Mouse (Mus musculus) forebrain, embryonic 11.5 days (tissue): Measurements from ENCODE around the gene Arid1b. TPM values are rescaled to one million over a fixed set of nuclear protein-coding genes. Genes with fewer than 3 reads are reported as not detected.

Experiments
- ATAC-seq: fragments of 200-750 bp; cut with Nextera tagmentation; replicated peaks from 2 replicates; pipeline ENCODE4 v1.8.0; 2017; ENCODE audit warnings: moderate TSS enrichment; ENCODE audit not compliant: low FRiP score
- DNase-seq: peaks from one replicate; pipeline ENCODE4 v3.0.0-alpha.2; 2017; ENCODE audit warnings: low spot score
- H3K27ac ChIP-seq: fragments of 300-500 bp; sonication (generic); 2 replicates; pipeline ENCODE4 v1.5.1; 2014; ENCODE audit warnings: low read depth, low read length
- H3K27me3 ChIP-seq: fragments of 300-500 bp; sonication (generic); 2 replicates; pipeline ENCODE4 v1.6.1; 2014; ENCODE audit warnings: mild to moderate bottlenecking, low read length, mixed read lengths; ENCODE audit not compliant: control insufficient read depth, insufficient read depth
- H3K36me3 ChIP-seq: fragments of 300-500 bp; sonication (generic); 2 replicates; pipeline ENCODE4 v1.6.1; 2014; ENCODE audit warnings: mild to moderate bottlenecking, low read length, moderate library complexity, mixed read lengths; ENCODE audit not compliant: control insufficient read depth, insufficient read depth
- H3K4me1 ChIP-seq: fragments of 300-500 bp; sonication (generic); replicated peaks from 2 replicates; pipeline ENCODE4 v1.6.1; 2014; ENCODE audit warnings: low read length, mixed read lengths; ENCODE audit not compliant: control insufficient read depth, insufficient read depth
- H3K4me2 ChIP-seq: fragments of 300-500 bp; sonication (generic); 2 replicates; pipeline ENCODE4 v1.6.1; 2014; ENCODE audit warnings: low read depth, mild to moderate bottlenecking, low read length, moderate library complexity, mixed read lengths; ENCODE audit not compliant: severe bottlenecking
- H3K4me3 ChIP-seq: fragments of 300-500 bp; sonication (generic); 2 replicates; pipeline ENCODE4 v1.5.1; 2014; ENCODE audit warnings: low read depth, low read length
- H3K9ac ChIP-seq: fragments of 300-500 bp; sonication (generic); 2 replicates; pipeline ENCODE4 v1.6.1; 2014; ENCODE audit warnings: low read length
- H3K9me3 ChIP-seq: fragments of 300-500 bp; sonication (generic); 2 replicates; pipeline ENCODE4 v1.6.1; 2016; ENCODE audit warnings: low read length, mixed read lengths; ENCODE audit not compliant: control insufficient read depth
- WGBS: fragments of 180-500 bp; shearing (Covaris S2); extraction: QIAGEN DNeasy Blood & Tissue Kit; methylation state at CpG from one replicate; pipeline ENCODE4 v1.1.7; 2014; 5-methylcytosine and 5-hydroxymethylcytosine counted together
- polyA plus RNA-seq: library from polyadenylated mRNA; unstranded; fragments of >200 nt; fragmentation: Nextera tagmentation; extraction: Ambion mirVana; gene quantifications from 2 replicates; pipeline ENCODE4 v1.2.1, GENCODE M21; 2014

Gene Arid1b
- polyA plus RNA-seq, 1 experiment from 2014 or later, result 16.3 TPM

- no peaks in the 10 kb centered on the region for H3K27me3 ChIP-seq
- no peaks in the 10 kb centered on the region for H3K9me3 ChIP-seq
- H3K27ac ChIP-seq, result no peak overlapping the region
- peaks cover 1% of the 10 kb centered on the region; the same call in 1 of the 2 replicates for H3K4me1 ChIP-seq
- no peak overlapping the region for H3K9ac ChIP-seq
- DNase-seq (no peak), ATAC-seq (no peak)
- 79% methylated on average over 6 of the region's 6 CpGs for WGBS
- no peak overlapping the region for H3K4me2 ChIP-seq
- H3K36me3 ChIP-seq, result no peaks in the 10 kb centered on the region
- H3K4me3 ChIP-seq, result no peak overlapping the region
Observed at GRCm38 (mm10) chr17:5143735-5144439, 149.8 kb downstream of the Arid1b start.

DNA sequence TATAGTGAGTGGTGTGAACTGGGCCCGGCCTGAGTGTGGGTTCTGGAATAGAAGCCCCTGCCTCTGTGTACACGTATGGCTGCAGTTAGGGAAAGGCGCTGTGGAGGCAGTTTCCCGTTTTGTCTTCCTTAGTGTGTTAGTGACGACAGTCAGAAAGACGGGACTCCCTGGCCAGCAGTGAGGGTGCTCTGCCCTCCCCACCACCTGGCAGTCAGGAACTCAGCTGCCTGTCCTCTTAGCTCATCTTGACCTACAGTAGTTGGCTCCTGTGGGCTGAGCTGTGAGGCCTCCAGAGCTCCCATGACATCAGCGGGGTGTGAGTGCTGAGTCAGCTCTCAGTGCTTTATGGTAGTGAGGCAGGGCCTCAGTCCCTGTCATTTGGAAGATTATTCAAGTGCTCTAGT lies 156.5 kb downstream of the Arid1b start:
- 0 out of 2 replicates have a peak, but pooled peaks have one; percentile 15 for ATAC-seq
- WGBS, result 74% methylated on average over 7 of the region's 7 CpGs
- no peaks in the 10 kb centered on the region for H3K27me3 ChIP-seq

GRCm38 (mm10) chr17:5151852-5152251 lies 157.7 kb downstream of the Arid1b start:
- no peaks in the 10 kb centered on the region for H3K27me3 ChIP-seq
- no peak overlapping the region for H3K27ac ChIP-seq
- peaks cover 2% of the 10 kb centered on the region; the same call in 1 of the 2 replicates for H3K4me1 ChIP-seq
- no peaks in the 10 kb centered on the region for H3K9me3 ChIP-seq
- no peak overlapping the region for H3K4me3 ChIP-seq
- no peak overlapping the region for H3K4me2 ChIP-seq
- ATAC-seq, result no peak
- peak; percentile 49 for DNase-seq
- H3K9ac ChIP-seq, result no peak overlapping the region
- H3K36me3 ChIP-seq, result no peaks in the 10 kb centered on the region
- WGBS, result 81% methylated on average over 11 of the region's 11 CpGs

More for the DNA sequence above, 156.5 kb downstream of the Arid1b start:
- no peak overlapping the region for H3K4me3 ChIP-seq
- peaks cover 2% of the 10 kb centered on the region; the same call in 1 of the 2 replicates for H3K4me1 ChIP-seq
- H3K36me3 ChIP-seq, result no peaks in the 10 kb centered on the region
- H3K9ac ChIP-seq, result no peak overlapping the region
- DNase-seq, result no peak
- H3K9me3 ChIP-seq, result no peaks in the 10 kb centered on the region
- H3K4me2 ChIP-seq, result no peak overlapping the region
- H3K27ac ChIP-seq, result no peak overlapping the region

DNA sequence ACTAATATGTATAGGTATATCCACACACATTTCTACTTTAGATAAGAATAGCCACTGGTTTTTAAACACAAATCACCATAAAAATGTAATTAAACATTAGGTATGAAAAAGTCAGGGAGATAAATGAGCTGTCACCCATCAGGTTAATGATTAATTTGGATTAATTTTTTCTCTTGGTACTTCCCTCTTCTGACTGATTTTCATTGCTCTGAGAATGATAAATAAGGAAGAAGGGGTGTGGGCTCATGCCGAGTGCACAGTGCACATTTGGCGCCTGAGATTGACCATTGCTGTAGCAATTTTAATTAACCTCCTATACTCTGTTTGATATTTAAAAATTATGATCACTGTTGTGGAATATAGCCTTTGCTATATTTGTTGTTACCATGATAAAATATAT lies 159.3 kb downstream of the Arid1b start:
- peaks cover 2% of the 10 kb centered on the region; the same call in 1 of the 2 replicates for H3K4me1 ChIP-seq

DNA sequence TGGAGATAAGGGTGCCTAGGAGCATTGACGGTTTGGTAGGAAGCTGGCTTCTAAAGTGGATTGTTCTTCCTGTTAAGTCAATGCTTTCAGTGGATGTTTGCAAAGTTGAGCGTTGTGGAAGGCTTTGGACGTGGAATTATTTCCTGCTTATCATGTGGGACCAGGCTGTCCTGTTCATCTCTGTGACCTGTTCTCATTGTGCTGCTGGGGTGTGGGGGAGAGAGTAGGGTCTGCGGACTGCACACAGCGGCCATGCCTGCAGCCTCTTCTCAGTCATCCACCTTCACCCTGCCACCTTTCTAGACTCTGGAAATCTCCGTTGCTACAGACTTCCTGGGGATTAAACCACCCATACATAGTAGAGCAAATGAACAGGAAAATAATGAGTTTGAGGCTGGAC lies 160.2 kb downstream of the Arid1b start:
- no peak for DNase-seq

More for the DNA sequence above, 159.3 kb downstream of the Arid1b start:
- Histone ChIP-seq H3K9ac (no peak overlapping the region), H3K27me3 (no peaks in the 10 kb centered on the region), H3K27ac (no peak overlapping the region), H3K36me3 (no peaks in the 10 kb centered on the region), H3K4me2 (no peak overlapping the region), H3K4me3 (no peak overlapping the region), H3K9me3 (no peaks in the 10 kb centered on the region)
- DNase-seq (no peak), ATAC-seq (no peak)
- WGBS, result 94% methylated on average over 2 of the region's 2 CpGs

DNA sequence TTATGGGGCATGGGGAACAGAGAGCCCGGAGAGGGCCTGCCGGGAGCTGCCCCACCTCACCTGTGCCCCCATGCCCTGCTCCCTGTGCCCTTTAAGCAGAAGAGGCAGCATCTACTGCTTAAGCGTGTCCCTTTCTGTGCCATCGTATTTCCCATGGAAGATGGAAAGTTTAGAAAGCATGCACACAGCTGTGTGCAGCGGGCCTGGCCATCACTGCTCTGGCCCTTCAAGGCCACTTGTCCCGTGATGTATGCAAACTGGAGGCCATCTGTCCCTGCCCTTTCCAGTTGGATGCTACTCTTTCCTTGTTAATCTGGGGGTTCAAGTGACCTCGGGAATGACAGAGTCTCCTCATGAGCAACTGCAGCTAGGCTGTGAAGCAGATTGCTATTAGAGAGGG lies 163.5 kb downstream of the Arid1b start:
- H3K27me3 ChIP-seq, result no peaks in the 10 kb centered on the region
- no peak overlapping the region for H3K9ac ChIP-seq
- 88% methylated on average over 7 of the region's 7 CpGs for WGBS
- DNase-seq, result peak; percentile 35
- no peak overlapping the region for H3K4me3 ChIP-seq
- peaks cover 2% of the 10 kb centered on the region; the same call in 1 of the 2 replicates for H3K4me1 ChIP-seq
- no peak for ATAC-seq
- H3K9me3 ChIP-seq, result no peaks in the 10 kb centered on the region
- no peaks in the 10 kb centered on the region for H3K36me3 ChIP-seq
- no peak overlapping the region for H3K27ac ChIP-seq
- no peak overlapping the region for H3K4me2 ChIP-seq

More for the DNA sequence above, 160.2 kb downstream of the Arid1b start:
- Histone ChIP-seq H3K4me2 (no peak overlapping the region), H3K4me1 (peaks cover 2% of the 10 kb centered on the region; the same call in 1 of the 2 replicates), H3K9ac (no peak overlapping the region), H3K4me3 (no peak overlapping the region), H3K36me3 (no peaks in the 10 kb centered on the region), H3K27me3 (no peaks in the 10 kb centered on the region), H3K27ac (no peak overlapping the region), H3K9me3 (no peaks in the 10 kb centered on the region)
- no peak for ATAC-seq
- 83% methylated on average over 6 of the region's 6 CpGs for WGBS

- Histone ChIP-seq H3K9me3 (no peaks in the 10 kb centered on the region), H3K4me1 (no peaks in the 10 kb centered on the region), H3K4me3 (no peak overlapping the region), H3K27ac (no peak overlapping the region), H3K36me3 (no peaks in the 10 kb centered on the region), H3K4me2 (no peak overlapping the region), H3K9ac (no peak overlapping the region), H3K27me3 (no peaks in the 10 kb centered on the region)
- peak; percentile 33 for DNase-seq
- 24% methylated on average over 2 of the region's 2 CpGs for WGBS
- no peak for ATAC-seq
Observed at GRCm38 (mm10) chr17:5162525-5162924, 168.4 kb downstream of the Arid1b start.

GRCm38 (mm10) chr17:5163251-5163826 lies 169.2 kb downstream of the Arid1b start:
- Histone ChIP-seq H3K9me3 (no peaks in the 10 kb centered on the region), H3K9ac (no peak overlapping the region), H3K4me2 (no peak overlapping the region), H3K4me1 (no peaks in the 10 kb centered on the region), H3K36me3 (no peaks in the 10 kb centered on the region), H3K27ac (no peak overlapping the region), H3K4me3 (no peak overlapping the region), H3K27me3 (no peaks in the 10 kb centered on the region)
- 86% methylated on average over 7 of the region's 7 CpGs for WGBS
- DNase-seq (peak; percentile 43), ATAC-seq (no peak)
